Mouse (Mus musculus) heart, postnatal 0 days (tissue): ENCODE results near the gene Exoc8.

Experiments
- CTCF ChIP-seq: IDR thresholded peaks from 2 replicates; pipeline ENCODE4 v1.5.1; 2016; ENCODE audit warnings: antibody characterized with exemption, control low read depth, low read depth
- EP300 ChIP-seq: IDR thresholded peaks from 2 replicates; pipeline ENCODE4 v1.6.1; 2016; ENCODE audit warnings: antibody characterized with exemption, low read depth

GRCm38 (mm10) chr8:124878141-124878540 lies 19.4 kb downstream of the Exoc8 start:
- TF ChIP-seq CTCF (no peak), EP300 (no peak)
